ENCODE assay signal across 28 mouse cellular contexts in genomic region chr2:50156009-50156408, GRCm38 (mm10).
"Had no signal": no experiment of that assay in that cellular context is flagged by ENCODE, and none has a peak within 500 bp of the region (broad histone marks: within the 10 kb centered on the region; RNA-seq: fewer than 3 reads in every experiment).

No protein-coding gene starts in this region.

- ATAC-seq: hindbrain, postnatal 0 days; intestine, embryonic 16.5 days; liver, postnatal 0 days had no signal

- H3K27me3 ChIP-seq: heart, embryonic 13.5 days; heart, embryonic 15.5 days; hindbrain, embryonic 13.5 days; hindbrain, embryonic 15.5 days; kidney, embryonic 15.5 days; limb, embryonic 12.5 days; liver, embryonic 13.5 days; liver, embryonic 15.5 days had no signal

- DNase-seq: gastrocnemius, postnatal 14 days; gastrocnemius, postnatal 36 days; heart, adult 18-20 months; heart, postnatal 14 days; heart, postnatal 36 days; kidney, adult 11 months; kidney, adult 2 months; kidney, adult 9 months; kidney, postnatal 10 days; kidney, postnatal 25 days; kidney, postnatal 4 days; layer of hippocampus, adult 9-11 months; layer of hippocampus, postnatal 36 days; liver; liver, embryonic 13.5 days; liver, postnatal 0 days had no signal

- H3K27ac ChIP-seq: heart, embryonic 13.5 days; heart, embryonic 15.5 days; hindbrain, embryonic 13.5 days; hindbrain, embryonic 15.5 days; hindbrain, postnatal 0 days; kidney, embryonic 15.5 days; layer of hippocampus, adult 2 months; limb, embryonic 12.5 days; liver, embryonic 13.5 days; liver, embryonic 15.5 days had no signal

- H3K9ac ChIP-seq: heart, embryonic 13.5 days; heart, embryonic 15.5 days; hindbrain, embryonic 13.5 days; hindbrain, embryonic 15.5 days; kidney, embryonic 15.5 days; limb, embryonic 12.5 days; liver, embryonic 13.5 days; liver, embryonic 15.5 days; liver, postnatal 0 days had no signal

- H3K4me2 ChIP-seq: heart, embryonic 11.5 days; heart, embryonic 13.5 days; heart, embryonic 15.5 days; hindbrain, embryonic 13.5 days; hindbrain, embryonic 15.5 days; kidney, embryonic 15.5 days; limb, embryonic 12.5 days; liver, embryonic 11.5 days; liver, embryonic 13.5 days; liver, embryonic 15.5 days had no signal

- H3K4me3 ChIP-seq: heart, embryonic 13.5 days; heart, embryonic 15.5 days; hindbrain, embryonic 13.5 days; hindbrain, embryonic 15.5 days; kidney, embryonic 15.5 days; layer of hippocampus, adult 2 months; limb, embryonic 12.5 days; liver, embryonic 13.5 days; liver, embryonic 15.5 days had no signal

- H3K9me3 ChIP-seq: heart, embryonic 13.5 days; heart, embryonic 15.5 days; hindbrain, embryonic 13.5 days; hindbrain, embryonic 15.5 days; kidney, embryonic 15.5 days; limb, embryonic 12.5 days; liver, embryonic 13.5 days; liver, embryonic 15.5 days had no signal

- H3K4me1 ChIP-seq: heart, embryonic 15.5 days; hindbrain, embryonic 13.5 days; hindbrain, embryonic 15.5 days; kidney, embryonic 15.5 days; liver, embryonic 13.5 days; liver, embryonic 15.5 days had no signal

- H3K36me3 ChIP-seq: heart, embryonic 13.5 days; heart, embryonic 15.5 days; hindbrain, embryonic 13.5 days; hindbrain, embryonic 15.5 days; kidney, embryonic 15.5 days; limb, embryonic 12.5 days; liver, embryonic 13.5 days; liver, embryonic 15.5 days had no signal
